Mouse (Mus musculus) intestine, postnatal 0 days (tissue): ENCODE measurements around the gene Cbr3. TPM values are rescaled to one million over a fixed set of nuclear protein-coding genes. Genes with fewer than 3 reads are reported as not detected.

Experiments used
- ATAC-seq: fragments of 200-750 bp; cut with Nextera tagmentation; 2 replicates; pipeline ENCODE4 v1.8.0; 2017; ENCODE audit warnings: mild to moderate bottlenecking, moderate TSS enrichment, moderate library complexity
- H3K27ac ChIP-seq: fragments of 300-500 bp; sonication (generic); 2 replicates; pipeline ENCODE4 v1.5.1; 2014; ENCODE audit warnings: mild to moderate bottlenecking, low read depth, low read length, moderate library complexity
- H3K27me3 ChIP-seq: fragments of 300-500 bp; sonication (generic); replicated peaks from 2 replicates; pipeline ENCODE4 v1.6.1; 2014; ENCODE audit warnings: low read length, mixed read lengths; ENCODE audit not compliant: control insufficient read depth, insufficient read depth
- H3K36me3 ChIP-seq: fragments of 300-500 bp; sonication (generic); 2 replicates; pipeline ENCODE4 v1.6.1; 2014; ENCODE audit warnings: mild to moderate bottlenecking, moderate library complexity; ENCODE audit not compliant: control insufficient read depth, insufficient read depth
- H3K4me1 ChIP-seq: fragments of 300-500 bp; sonication (generic); replicated peaks from 2 replicates; pipeline ENCODE4 v1.6.1; 2014; ENCODE audit warnings: antibody characterized with exemption, low read length, mixed read lengths; ENCODE audit not compliant: control insufficient read depth, insufficient read depth
- H3K4me2 ChIP-seq: fragments of 300-500 bp; sonication (generic); replicated peaks from 2 replicates; pipeline ENCODE4 v1.6.1; 2014; ENCODE audit warnings: low read depth, mild to moderate bottlenecking, moderate library complexity
- H3K4me3 ChIP-seq: fragments of 300-500 bp; sonication (generic); 2 replicates; pipeline ENCODE4 v1.5.1; 2014; ENCODE audit warnings: low read depth, low read length
- H3K9ac ChIP-seq: fragments of 300-500 bp; sonication (generic); 2 replicates; pipeline ENCODE4 v1.6.1; 2014; ENCODE audit warnings: mild to moderate bottlenecking, low read depth, low read length
- H3K9me3 ChIP-seq: fragments of 300-500 bp; sonication (generic); 2 replicates; pipeline ENCODE4 v1.6.1; 2016; ENCODE audit warnings: mixed run types; ENCODE audit not compliant: control insufficient read depth
- CTCF ChIP-seq: sonication (generic); IDR thresholded peaks from 2 replicates; pipeline ENCODE4 v1.5.1; 2016; ENCODE audit warnings: low read depth, mild to moderate bottlenecking, control low read depth, antibody characterized with exemption, moderate library complexity
- WGBS: fragments of 180-500 bp; shearing (Covaris S2); extraction: QIAGEN DNeasy Blood & Tissue Kit; methylation state at CpG from one replicate; pipeline ENCODE4 v1.1.7; 2014; 5-methylcytosine and 5-hydroxymethylcytosine counted together
- polyA plus RNA-seq: library from polyadenylated mRNA; unstranded; fragments of >200 nt; fragmentation: Nextera tagmentation; extraction: Ambion mirVana; gene quantifications from 2 replicates; pipeline ENCODE4 v1.2.1, GENCODE M21; 2015

Gene Cbr3
- polyA plus RNA-seq, 1 experiment from 2014 or later: 5.9 TPM

GRCm38 (mm10) chr16:93671064-93671463, 12.0 kb upstream of the Cbr3 start:
- WGBS: 92% methylated on average over 5 of the region's 5 CpGs
- ATAC-seq: no peak
- Histone ChIP-seq H3K4me3 (no peak overlapping the region), H3K27me3 (no peaks in the 10 kb centered on the region), H3K4me1 (no peaks in the 10 kb centered on the region), H3K9ac (no peak overlapping the region), H3K36me3 (no peaks in the 10 kb centered on the region), H3K4me2 (no peak overlapping the region), H3K27ac (no peak overlapping the region), H3K9me3 (0 out of 2 replicates have a peak, but pooled peaks cover 4% of the 10 kb centered on the region)
- peak; percentile 65 for TF ChIP-seq CTCF

GRCm38 (mm10) chr16:93676376-93676775, 6.6 kb upstream of the Cbr3 start:
- WGBS: 72% methylated on average over 5 of the region's 5 CpGs
- TF ChIP-seq CTCF: no peak
- no peak overlapping the region for H3K27ac ChIP-seq
- 0 out of 2 replicates have a peak, but pooled peaks cover 1% of the 10 kb centered on the region for H3K27me3 ChIP-seq
- no peaks in the 10 kb centered on the region for H3K9me3 ChIP-seq
- no peaks in the 10 kb centered on the region for H3K4me1 ChIP-seq
- H3K9ac ChIP-seq: no peak overlapping the region
- no peak for ATAC-seq
- H3K4me2 ChIP-seq: no peak overlapping the region
- H3K4me3 ChIP-seq: no peak overlapping the region
- no peaks in the 10 kb centered on the region for H3K36me3 ChIP-seq

- H3K4me1 ChIP-seq: 0 out of 2 replicates have a peak, but pooled peaks cover 3% of the 10 kb centered on the region
These were observed 4.8 kb upstream of the Cbr3 start for GRCm38 (mm10) chr16:93678206-93678605.

GRCm38 (mm10) chr16:93679165-93679564, 3.9 kb upstream of the Cbr3 start:
- Histone ChIP-seq H3K4me2 (no peak overlapping the region), H3K27ac (no peak overlapping the region), H3K9me3 (no peaks in the 10 kb centered on the region), H3K4me1 (0 out of 2 replicates have a peak, but pooled peaks cover 3% of the 10 kb centered on the region), H3K36me3 (no peaks in the 10 kb centered on the region), H3K27me3 (peaks cover 11% of the 10 kb centered on the region), H3K4me3 (no peak overlapping the region), H3K9ac (no peak overlapping the region)
- no peak for ATAC-seq
- no peak for TF ChIP-seq CTCF
- WGBS: 67% methylated on average over 9 of the region's 9 CpGs

More at GRCm38 (mm10) chr16:93678206-93678605, 4.8 kb upstream of the Cbr3 start:
- WGBS: 83% methylated on average over 4 of the region's 4 CpGs
- no peak for ATAC-seq
- no peak overlapping the region for H3K4me3 ChIP-seq
- no peak overlapping the region for H3K27ac ChIP-seq
- H3K9me3 ChIP-seq: no peaks in the 10 kb centered on the region
- no peak overlapping the region for H3K9ac ChIP-seq
- H3K36me3 ChIP-seq: no peaks in the 10 kb centered on the region
- peaks cover 8% of the 10 kb centered on the region; the same call in 1 of the 2 replicates for H3K27me3 ChIP-seq
- no peak overlapping the region for H3K4me2 ChIP-seq
- peak; percentile 59 for TF ChIP-seq CTCF

GRCm38 (mm10) chr16:93682156-93682688, 793 bp upstream of the Cbr3 start:
- H3K27me3 ChIP-seq: peaks cover 15% of the 10 kb centered on the region
- no peaks in the 10 kb centered on the region for H3K9me3 ChIP-seq
- H3K27ac ChIP-seq: no peak overlapping the region
- H3K36me3 ChIP-seq: no peaks in the 10 kb centered on the region
- peak; percentile 44 for ATAC-seq
- H3K4me2 ChIP-seq: peak overlapping the region; percentile 97
- 0 out of 2 replicates have a peak overlapping the region, but pooled peaks have one; percentile 60 for H3K9ac ChIP-seq
- H3K4me1 ChIP-seq: 0 out of 2 replicates have a peak, but pooled peaks cover 3% of the 10 kb centered on the region
- TF ChIP-seq CTCF: no peak
- 27% methylated on average over 13 of the region's 13 CpGs for WGBS
- H3K4me3 ChIP-seq: peak overlapping the region; percentile 51

GRCm38 (mm10) chr16:93683508-93684236, 657 bp downstream of the Cbr3 start:
- peaks cover 15% of the 10 kb centered on the region for H3K27me3 ChIP-seq
- 0 out of 2 replicates have a peak, but pooled peaks cover 3% of the 10 kb centered on the region for H3K4me1 ChIP-seq
- H3K9ac ChIP-seq: peak overlapping the region; percentile 60
- ATAC-seq: peak; percentile 23; the same call in 1 of the 2 replicates
- peak; percentile 20; the same call in 1 of the 2 replicates for TF ChIP-seq CTCF
- H3K4me2 ChIP-seq: peak overlapping the region; percentile 97
- WGBS: 3% methylated on average over 53 of the region's 53 CpGs
- H3K36me3 ChIP-seq: no peaks in the 10 kb centered on the region
- H3K27ac ChIP-seq: no peak overlapping the region
- H3K4me3 ChIP-seq: peak overlapping the region; percentile 51
- H3K9me3 ChIP-seq: no peaks in the 10 kb centered on the region
